Mouse (Mus musculus) B cell, adult 67 days (primary cell): ENCODE results near the gene Myg1. TPM values are rescaled to one million over a fixed set of nuclear protein-coding genes. Genes with fewer than 3 reads are reported as not detected.

ENCODE experiments used
- total RNA-seq, 2 experiments: library from RNA; stranded (reverse); gene quantifications; 4 replicates each; pipeline ENCODE4 v1.2.4; 2023

Gene Myg1
- 10 to 100 TPM; 70.1 to 72.8 TPM for total RNA-seq

GRCm38 (mm10) chr15:102331610-102332015, at the start of gene Myg1:
Myg1 (plus strand) TSS chr15:102331709.

DNA sequence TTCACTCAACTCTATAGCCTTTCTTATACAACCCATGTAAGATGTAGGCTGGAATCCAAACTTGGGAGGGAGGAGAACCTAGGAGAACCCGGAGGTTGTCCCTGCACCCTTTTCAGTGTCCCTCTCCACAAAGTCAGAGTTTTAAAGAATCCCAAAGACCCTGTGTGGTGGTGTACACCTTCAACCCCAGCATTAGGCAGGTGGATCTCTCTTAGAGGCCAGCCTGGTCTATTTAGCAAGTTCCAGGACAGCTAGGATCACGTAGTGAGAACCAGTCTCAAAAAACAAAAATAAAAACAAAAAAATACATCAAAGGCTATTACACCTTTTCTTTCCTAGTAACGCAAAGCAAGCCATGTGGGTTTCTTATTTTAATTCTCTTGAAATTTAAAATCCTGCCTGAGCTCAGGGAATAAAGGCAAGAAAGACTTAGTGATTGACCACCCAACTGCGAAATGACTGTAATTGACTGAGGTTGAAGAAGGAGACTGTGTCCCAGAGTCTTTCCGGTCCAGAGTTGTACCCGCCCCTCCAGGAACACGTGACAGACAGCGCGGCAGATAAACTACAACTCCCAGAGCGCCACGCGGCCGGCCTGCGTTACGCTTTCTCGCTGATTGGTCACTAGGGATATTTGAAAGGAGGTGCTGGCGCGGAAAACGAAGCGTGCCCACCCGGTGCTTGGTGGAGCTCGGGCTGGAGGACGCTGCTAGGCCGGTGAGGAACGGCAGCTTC, 35.7 kb upstream of the Myg1 start, which contains the start of gene Espl1:
TSS of gene Espl1 (plus strand) at position 634 of the 735 bp plus-strand sequence.

DNA sequence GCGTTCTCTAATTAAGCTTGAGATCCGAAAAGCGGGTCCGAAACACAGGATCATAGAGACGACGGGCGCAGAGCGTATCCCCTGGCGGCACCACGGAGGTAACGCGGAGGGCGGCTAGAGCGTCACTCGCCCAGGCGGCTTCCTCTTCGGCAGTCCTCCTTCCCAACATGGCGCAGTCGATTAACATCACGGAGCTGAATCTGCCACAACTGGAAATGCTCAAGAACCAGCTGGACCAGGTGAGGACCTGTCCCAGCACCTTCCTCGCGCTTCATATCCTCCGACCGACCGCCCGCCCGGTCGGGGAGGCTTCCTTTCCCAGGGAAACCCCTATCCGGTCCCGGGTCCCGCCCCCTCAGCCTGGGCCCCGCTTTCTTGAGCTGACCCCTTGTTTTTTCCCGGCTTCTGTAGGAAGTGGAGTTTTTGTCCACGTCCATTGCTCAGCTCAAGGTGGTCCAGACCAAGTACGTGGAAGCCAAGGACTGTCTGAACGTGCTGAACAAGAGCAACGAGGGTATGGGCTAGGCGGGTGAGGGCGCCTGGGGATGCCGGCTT, 5.4 kb upstream of the Myg1 start, which contains the start of gene Pfdn5:
TSS of gene Pfdn5 (plus strand) at position 95 of the 555 bp plus-strand sequence.

GRCm38 (mm10) chr15:102350138-102350941, 18.8 kb downstream of the Myg1 start, which contains the start of gene Aaas:
Aaas (minus strand) TSS chr15:102350771.

GRCm38 (mm10) chr15:102366733-102367344, 35.3 kb downstream of the Myg1 start, which contains the start of gene Sp7:
Sp7 (minus strand) TSS chr15:102367182.

Other genes with a start within 250 kb of the Myg1 start
- under 1 TPM; 0.15 to 0.77 TPM for gene Tns2, start 231.3 kb upstream of the Myg1 start, total RNA-seq
- gene Spryd3, start 195.5 kb upstream of the Myg1 start, total RNA-seq: 10 to 100 TPM; 37.2 to 42.0 TPM
- not detected for gene Igfbp6, start 187.3 kb upstream of the Myg1 start, total RNA-seq
- gene Soat2, start 181.2 kb upstream of the Myg1 start, total RNA-seq: under 1 TPM; 0.41 to 0.50 TPM
- 100 to 1,000 TPM; 146 to 149 TPM for gene Zfp740, start 128.5 kb upstream of the Myg1 start, total RNA-seq
- gene Csad, start 127.0 kb upstream of the Myg1 start, total RNA-seq: 10 to 100 TPM; 23.3 to 26.4 TPM
- gene Itgb7, start 99.8 kb upstream of the Myg1 start, total RNA-seq: 100 to 1,000 TPM; 229 to 246 TPM
- under 1 TPM in 1 of 2 experiments, not detected in 1; 0.38 TPM for gene Rarg, start 74.2 kb upstream of the Myg1 start, total RNA-seq
- not detected for gene Gm9918, start 61.1 kb upstream of the Myg1 start, total RNA-seq
- gene Mfsd5, start 52.3 kb upstream of the Myg1 start, total RNA-seq: 10 to 100 TPM; 28.8 to 32.5 TPM
- gene Espl1, start 35.4 kb upstream of the Myg1 start, total RNA-seq: 1 to 10 TPM in 1 of 2 experiments, under 1 TPM in 1; 0.93 to 1.3 TPM
- 100 to 1,000 TPM; 526 to 540 TPM for gene Pfdn5, start 5.6 kb upstream of the Myg1 start, total RNA-seq
- gene Aaas, start 19.1 kb downstream of the Myg1 start, total RNA-seq: 10 to 100 TPM; 60.7 to 62.9 TPM
- not detected for gene Sp7, start 35.5 kb downstream of the Myg1 start, total RNA-seq
- gene Sp1, start 74.4 kb downstream of the Myg1 start, total RNA-seq: 100 to 1,000 TPM; 183 TPM
- gene Amhr2, start 113.7 kb downstream of the Myg1 start, total RNA-seq: 1 to 10 TPM in 1 of 2 experiments, under 1 TPM in 1; 0.74 to 2.6 TPM
- gene Prr13, start 127.3 kb downstream of the Myg1 start, total RNA-seq: 100 to 1,000 TPM in 1 of 2 experiments, 10 to 100 TPM in 1; 95.8 to 104 TPM
- 100 to 1,000 TPM; 699 to 726 TPM for gene Pcbp2, start 138.8 kb downstream of the Myg1 start, total RNA-seq
- 1 to 10 TPM in 1 of 2 experiments, not detected in 1; 7.7 TPM for gene Gm10337, start 172.0 kb downstream of the Myg1 start, total RNA-seq
- 1 to 10 TPM; 1.3 TPM for gene Map3k12, start 185.4 kb downstream of the Myg1 start, total RNA-seq
- gene Tarbp2, start 186.5 kb downstream of the Myg1 start, total RNA-seq: 10 to 100 TPM; 50.8 to 57.4 TPM
- 10 to 100 TPM; 15.7 to 26.0 TPM for gene Npff, start 193.2 kb downstream of the Myg1 start, total RNA-seq